Mouse (Mus musculus) adrenal gland (tissue): ENCODE data around the gene Il9r.

Source experiments
- intact Hi-C: fragments of 180-260 bp; cut with DNase I; formaldehyde crosslinking; loops from one replicate; pipeline ENCODE4 v1.15.1; 2025

Il9r gene

DNA sequence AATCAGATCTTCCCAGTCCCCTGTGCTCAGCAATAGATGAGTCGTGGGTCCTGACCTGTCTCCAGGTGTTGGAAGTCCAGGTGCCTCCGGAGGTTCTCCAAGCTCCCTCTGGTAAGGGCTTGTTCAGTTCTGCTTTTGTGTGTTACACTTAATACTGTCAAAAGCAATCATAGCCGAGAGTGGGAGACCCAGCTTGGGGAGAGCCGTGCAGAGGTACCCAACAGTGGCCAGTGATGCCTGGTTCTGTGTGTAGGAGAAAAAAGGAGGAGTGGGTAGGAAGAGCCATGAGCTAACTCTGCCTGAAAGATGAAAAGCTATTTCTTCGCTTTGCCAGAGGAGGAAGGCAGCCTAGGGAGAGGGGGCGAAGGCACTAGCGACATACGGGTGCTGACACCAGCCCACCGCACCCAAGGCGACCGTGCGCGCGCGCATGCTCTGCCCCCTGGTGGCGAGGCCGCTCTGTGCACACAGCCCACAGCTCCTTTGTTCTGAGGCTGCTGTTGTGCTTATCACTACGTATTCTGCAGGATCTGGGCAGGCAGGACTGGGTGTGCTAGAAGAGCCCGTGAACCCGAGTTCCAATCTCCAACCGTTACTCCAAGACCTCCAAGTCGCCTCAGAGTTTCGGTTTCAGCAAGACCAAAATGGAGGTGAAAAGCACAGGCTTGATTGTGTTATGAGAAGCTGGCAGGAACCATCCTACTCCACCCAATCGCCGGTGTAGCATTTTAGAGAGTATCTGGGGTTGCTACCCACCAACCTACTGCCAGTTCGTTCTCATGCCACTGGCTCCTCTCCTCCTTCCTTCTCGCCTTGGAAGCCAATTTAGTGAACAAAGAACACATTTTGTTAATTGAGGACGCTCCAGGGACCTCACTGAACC, 37.9 kb downstream of the Il9r start:
- intact Hi-C loops: loop anchor here (5.0 to 10.0 kb wide), 2 partner anchors 160 to 487 kb away; partner anchors contain the start of genes Bod1 and Nsg2

DNA sequence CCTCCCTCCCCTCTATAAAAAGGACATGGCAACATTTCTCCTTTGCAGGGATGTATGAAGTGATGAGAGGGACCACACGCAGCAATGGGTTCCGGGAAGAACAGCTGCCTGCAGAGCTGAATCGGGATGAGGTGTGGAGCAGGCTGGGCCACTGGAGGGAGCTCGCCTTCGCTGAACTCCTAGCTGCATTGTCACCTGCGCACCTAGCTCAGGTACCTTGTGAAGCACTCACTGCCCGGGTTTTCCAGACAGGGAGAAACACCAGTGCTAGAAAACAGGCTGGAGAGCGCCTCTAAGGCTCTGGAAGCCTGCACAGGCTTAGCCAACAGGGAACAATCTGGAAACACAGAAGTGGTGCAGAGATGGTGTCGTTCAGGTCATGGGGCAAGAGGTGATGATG, 38.6 kb downstream of the Il9r start:
- intact Hi-C loops: loop anchor here (5.0 to 10.0 kb wide), 2 partner anchors 159 to 487 kb away; partner anchors contain the start of genes Bod1 and Nsg2

DNA sequence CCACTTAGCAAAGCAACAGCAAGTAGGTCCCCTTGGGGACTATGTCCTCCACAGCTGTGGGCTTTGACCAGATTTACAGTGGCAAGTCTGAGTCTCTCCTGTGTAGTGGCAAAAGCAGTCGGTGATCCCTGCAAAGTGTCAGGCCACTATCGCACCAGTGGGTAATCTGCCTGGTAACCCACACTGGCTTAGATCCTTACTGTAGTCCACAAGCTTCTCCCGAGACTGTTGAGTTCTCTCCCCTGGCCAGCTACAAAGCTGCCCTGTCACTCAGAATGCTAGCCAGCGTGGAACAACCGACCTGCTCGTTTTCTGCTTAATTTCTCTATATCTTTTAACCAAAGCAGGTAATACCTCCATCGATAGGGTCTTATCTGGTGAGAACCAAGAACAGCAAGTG, 39.7 kb downstream of the Il9r start:
- intact Hi-C loops: loop anchor here (5.0 to 10.0 kb wide), 2 partner anchors 158 to 486 kb away; partner anchors contain the start of genes Bod1 and Nsg2

DNA sequence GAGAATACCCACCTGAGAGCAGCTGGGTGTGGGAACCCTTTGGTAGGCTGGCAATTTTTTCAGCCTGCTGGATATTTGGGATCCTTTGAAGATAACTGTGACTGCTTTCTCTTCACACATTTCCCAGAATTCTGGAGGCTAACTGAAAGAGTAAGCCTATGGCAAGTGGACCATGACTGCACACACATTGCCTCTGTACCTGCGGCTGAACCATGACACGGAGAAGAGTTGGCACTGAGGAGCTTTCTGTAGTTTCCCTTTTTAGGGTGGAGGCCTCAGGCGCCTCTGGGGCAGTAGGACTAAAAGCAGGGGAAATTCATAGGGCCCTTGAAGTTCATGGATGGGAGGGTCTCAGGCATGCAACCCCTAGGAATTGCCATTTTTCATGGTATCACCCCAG, 40.9 kb downstream of the Il9r start:
- intact Hi-C loops: no loop called here

DNA sequence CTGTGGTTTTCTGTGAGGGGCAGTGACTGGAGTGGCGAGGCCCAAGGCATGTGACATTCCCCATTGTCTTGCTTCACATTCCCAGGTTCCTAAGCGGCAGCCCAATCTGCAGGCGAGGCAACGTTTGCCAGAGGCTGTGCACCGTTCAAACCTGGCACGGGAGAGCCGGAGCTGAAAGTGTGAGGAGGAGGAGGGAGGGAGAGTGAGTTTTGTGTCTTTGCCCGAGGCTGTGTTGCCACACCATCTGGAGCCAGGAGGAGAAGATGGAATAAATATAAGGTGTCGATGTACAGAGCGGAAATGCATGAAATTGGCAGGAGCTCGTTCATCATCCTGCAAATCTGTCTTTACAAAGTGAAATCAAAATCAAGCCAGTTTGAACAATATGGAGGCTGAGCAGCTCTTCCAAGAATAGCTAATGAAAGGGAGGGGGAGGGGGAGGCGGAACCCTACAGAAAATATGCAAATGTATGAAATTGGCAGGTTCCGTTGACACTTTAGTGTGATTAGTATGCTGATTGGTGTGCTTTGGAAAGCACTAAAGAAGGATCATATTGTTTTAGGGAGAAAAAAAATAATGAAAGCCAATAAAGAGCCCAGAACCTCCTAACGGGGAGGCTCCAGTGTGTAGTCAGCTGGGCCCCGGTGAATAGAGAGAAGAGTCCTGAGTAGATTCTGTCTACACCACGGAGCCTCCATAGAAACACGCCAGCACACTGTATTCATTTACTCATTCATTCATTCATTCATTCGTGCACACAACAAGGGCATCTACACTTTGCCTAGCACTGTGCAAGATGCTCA, 42.1 kb downstream of the Il9r start:
- intact Hi-C loops: no loop called here

DNA sequence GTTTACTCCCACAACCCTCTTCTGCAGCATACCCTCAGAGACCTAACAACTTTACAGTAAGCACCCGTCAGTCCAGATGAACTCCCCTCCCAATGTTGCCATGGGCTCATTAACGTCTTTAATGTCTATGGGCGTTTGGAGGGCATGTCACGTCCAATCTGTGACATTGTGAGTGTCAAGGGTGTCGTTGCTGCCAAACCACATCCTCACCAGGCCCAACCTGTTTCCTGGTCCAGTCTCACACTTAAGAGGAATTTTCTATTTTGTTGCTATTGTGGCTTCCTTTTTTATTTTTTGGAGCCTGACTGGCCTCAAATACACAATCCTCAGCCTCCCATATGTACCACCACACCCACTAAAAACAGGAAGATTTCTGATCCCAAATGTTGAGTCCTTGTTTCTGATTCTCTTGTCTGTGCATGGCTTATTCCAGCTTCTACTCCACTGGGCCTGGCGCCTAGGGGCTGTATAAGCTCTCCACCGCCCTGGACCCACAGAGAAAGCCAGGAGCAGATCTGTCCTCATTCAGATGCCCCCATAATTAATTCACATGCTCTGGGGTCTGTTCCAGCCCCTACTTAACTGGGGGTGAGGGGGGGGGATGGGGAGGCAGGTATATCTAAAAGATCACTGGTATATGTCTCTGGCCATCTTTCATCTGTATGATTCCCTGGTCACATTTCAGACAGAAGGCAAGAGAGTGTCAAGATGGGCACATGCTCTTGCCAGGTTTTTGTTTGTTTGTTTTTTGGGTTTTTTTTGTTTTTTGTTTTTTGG, 43.0 kb downstream of the Il9r start:
- intact Hi-C loops: no loop called here

DNA sequence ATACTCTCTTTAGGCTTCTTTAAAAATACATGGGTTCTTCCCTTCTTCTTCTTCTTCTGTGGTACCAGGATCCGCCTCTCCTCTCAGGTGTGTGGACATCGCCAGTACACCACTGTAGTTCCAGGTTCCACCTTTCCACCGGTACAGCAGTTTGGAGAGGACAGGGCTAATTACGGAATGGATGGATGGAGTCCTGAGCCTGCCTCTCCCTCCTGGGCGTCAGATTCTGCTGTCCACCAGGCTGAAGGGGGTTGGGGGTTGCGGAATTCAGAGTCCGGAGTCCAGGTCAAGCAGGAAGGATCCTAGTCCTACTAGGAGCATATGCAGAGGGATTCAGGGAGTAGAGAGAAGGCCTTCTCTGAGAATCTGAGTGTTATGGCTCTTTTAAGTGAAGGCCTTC, 46.9 kb downstream of the Il9r start:
- intact Hi-C loops: no loop called here

DNA sequence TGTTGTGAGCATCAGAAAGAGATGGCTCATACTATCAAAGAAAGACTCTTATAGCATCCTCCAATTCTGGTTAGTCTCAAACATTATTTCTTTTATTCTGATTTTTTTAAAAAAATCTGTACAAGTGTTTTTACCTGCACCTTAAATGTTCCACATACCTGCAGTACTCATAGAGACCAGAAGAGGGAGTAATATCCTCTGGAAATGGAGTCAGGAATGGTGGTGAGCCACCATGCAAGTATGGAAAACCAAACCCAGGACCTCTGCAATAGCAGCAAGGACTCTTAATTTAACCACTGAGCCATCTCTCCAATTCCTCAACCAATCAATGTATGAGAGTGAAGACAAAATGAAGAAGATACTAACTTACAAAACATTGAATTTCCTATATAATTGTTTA, 47.3 kb downstream of the Il9r start:
- intact Hi-C loops: no loop called here

DNA sequence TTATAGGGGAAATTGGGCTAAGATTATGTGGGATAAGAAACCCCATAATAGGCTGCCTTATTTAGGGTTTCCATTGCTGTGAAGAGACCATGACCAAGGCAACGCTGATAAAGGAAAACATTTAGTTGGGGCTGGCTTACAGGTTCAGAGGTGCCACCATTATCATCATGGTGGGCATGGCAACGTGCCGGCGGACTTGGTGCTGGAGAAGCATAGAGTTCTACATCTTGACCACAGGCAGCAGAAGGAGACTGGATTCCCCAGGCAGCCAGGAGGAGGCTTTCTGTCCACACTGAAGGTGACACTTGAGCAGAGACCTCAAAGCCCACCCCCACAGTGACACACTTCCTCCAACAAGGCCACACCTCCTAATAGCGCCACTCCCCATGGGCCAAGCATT, 48.8 kb downstream of the Il9r start:
- intact Hi-C loops: no loop called here

DNA sequence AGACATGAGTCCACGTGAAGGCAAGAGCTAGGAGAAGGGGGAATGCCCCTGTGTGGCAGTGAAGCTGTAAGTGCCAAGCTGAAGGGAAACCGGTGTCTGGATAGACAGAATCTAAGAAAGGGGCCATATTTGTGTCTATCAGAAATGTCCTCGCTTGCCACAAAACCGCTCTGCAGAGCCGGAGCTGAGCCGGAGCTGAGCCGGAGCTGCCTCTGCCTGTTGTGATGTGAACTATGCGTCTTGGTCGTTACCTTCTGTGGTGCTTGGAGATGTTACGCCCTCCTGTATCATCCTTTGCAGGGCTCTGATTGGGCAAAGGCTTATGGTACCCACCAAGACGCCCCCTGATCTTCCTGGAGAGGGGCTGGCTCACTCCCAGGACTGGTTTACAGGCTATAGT, 50.5 kb downstream of the Il9r start:
- intact Hi-C loops: no loop called here

DNA sequence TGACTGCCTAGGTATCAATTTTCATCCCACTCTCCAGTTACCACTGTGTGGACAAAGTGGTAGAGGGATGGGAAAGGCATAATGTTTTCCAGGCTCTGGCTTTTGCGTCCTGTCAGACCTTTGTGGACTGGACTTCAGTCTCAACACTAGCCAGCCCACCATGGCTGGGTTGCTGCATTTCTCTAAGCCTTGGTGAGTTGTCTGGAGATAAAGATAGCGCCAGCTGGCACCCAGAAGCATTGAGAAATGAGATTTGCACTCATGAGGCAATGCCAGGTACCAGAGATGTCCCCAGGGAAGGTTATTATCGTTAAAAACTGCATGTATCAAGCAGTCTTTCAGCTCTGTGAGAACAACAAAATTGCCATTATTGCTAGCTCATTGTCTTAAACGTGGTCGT, 57.3 kb downstream of the Il9r start:
- intact Hi-C loops: no loop called here

DNA sequence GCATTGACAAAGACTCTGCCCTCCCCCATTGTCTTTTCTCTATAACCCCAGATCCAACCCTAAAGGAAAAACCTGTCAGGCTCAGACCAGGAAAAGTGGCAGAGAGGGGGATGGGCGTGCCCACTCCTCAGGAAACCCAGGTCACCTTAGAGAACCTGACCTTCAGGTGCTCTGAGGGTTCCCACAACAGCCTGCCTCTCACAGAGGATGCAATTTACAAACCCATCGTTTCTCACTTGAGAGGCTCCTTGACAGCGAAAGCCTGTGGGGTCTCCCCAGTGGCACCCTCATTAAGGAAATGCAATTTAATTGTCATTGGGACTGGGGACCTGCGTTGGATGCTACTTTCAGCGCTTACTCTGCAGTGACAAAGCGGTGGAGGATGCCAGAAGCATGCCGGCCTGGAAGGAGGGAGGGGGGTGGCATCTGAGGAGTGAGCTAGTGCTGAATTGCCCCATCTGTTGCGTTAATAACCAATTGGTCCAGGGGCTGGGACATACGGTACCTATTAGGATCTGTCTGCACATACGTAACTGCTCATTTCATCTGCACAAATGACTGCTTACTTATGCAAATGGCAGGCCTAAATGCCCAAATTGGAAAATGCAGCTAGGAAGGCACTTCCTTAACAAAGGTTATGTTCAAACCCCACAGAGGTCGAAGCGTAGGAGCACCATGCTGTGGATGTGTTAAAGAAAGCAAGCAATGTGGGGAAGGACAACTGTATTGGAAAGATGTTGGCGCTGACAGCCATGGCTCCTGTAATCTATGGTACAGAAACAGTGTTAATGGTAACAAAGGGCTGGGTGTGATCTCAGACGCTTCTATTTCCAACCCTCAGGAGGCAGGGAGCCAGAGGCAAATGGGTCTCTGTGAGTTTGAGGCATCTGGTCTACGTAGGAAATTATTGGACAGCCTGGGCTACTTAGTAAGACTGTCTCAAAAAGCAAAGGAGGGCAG, 58.2 kb downstream of the Il9r start:
- intact Hi-C loops: no loop called here

DNA sequence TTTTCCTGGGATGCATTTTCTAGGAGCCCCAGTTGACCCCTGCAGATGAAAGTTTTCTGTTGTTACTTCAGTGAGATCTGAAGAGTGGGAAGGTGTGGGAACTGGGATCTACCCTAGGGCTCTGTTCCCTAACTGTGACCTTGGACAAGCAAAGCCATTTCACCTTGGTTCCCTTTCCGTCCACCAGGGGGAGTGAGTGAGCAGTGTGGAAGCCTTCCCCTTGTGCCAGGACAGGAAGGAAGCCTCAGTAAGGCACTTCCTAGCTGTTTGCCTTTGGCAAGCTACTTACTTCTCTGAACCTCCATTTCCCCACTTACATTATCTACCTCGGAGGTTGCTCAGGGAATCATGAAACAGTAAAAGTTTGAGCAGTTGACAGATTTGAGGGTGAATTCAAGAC, 59.0 kb downstream of the Il9r start:
- intact Hi-C loops: no loop called here

DNA sequence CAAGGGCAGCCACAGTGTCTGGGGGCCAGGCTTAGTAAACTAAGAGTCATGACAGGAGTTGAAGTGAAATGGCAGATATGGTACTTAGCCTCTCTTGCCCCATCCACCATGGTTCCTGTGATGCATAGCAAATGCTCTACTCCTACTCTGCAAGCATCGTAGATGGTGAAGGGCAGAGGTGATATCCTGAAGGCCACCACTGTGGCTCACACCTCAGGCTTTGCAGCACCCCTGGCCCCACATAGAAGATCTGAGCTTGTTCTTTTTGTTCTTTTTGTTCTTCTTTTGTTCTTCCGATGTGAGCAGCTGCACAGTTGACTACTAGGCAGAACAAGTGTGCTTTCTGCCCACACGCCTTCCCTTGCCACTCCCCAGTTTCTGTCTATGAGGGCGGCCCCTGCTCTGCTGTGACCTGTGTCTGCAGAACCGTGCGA, 60.5 kb downstream of the Il9r start:
- intact Hi-C loops: loop anchor here (10.0 kb wide), 1 partner anchor 135 kb away; the partner anchor contains the start of gene Nsg2

DNA sequence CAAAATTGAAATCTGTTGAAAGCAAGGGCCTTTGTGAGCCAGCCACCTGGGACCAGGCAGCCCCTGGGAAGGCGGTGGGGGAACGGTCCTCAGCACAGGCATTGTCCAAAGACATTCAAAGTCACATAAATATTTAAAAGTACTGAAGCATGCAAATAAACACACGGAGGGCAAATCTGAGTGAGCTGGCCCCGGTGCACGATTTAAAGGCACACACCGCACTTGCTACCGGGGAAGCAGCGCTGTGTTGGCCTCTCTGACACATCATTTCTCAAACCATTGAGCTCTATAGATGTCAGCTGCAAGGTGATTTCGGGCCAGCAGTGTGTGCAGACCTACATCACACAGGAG, 61.5 kb downstream of the Il9r start:
- intact Hi-C loops: loop anchor here (10.0 kb wide), 1 partner anchor 134 kb away; the partner anchor contains the start of gene Nsg2

DNA sequence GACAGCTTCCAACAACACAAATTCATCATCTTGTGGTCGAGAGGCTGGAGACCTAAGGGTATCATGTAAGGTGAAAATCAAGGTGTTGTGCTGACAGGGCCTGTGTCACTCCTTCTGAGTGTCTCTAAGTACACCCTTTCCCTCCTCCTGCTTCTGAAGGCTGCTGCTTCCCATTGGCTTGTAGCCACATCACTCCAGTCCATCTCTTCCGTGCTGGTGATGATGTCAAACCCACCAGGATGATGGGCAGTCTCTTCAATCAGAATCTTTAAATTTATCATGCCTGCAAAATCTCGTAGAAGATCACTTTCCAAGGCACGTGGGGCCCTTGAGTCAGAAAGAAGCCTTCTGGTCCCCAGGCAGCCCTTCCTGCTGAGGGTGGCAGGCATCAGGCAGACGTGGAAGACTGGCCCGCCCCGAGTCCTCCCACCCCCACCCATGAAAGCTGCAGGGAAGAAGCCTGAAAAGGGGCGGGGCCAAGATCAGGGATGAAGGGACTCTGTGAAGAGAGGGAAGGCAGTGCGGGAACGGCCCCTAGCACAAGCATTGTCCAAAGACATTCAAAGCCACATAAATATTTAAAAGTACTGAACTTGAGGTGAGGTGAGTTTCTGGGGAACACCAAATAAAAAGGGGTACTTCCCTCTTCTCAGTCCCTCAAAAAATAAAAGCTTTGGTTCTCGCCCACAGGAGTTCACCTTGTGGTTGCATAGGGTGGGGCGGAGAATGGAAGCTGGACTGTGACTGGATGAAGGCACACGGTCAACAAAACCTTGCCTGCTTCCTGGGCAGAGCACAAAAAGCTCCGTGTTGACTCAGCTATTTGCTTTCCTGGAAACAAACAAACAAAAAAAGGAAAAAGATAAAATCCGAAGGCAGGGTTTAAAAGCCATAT, 62.1 kb downstream of the Il9r start:
- intact Hi-C loops: loop anchor here (10.0 kb wide), 1 partner anchor 133 kb away; the partner anchor contains the start of gene Nsg2
